Mouse (Mus musculus) yolk sac, embryonic 10.5 days (tissue): ENCODE data around the gene Uty.

Experiments used
- DNase-seq: peaks from one replicate; pipeline ENCODE4 v3.0.0-alpha.2; 2017; ENCODE audit warnings: low spot score

Uty gene

DNA sequence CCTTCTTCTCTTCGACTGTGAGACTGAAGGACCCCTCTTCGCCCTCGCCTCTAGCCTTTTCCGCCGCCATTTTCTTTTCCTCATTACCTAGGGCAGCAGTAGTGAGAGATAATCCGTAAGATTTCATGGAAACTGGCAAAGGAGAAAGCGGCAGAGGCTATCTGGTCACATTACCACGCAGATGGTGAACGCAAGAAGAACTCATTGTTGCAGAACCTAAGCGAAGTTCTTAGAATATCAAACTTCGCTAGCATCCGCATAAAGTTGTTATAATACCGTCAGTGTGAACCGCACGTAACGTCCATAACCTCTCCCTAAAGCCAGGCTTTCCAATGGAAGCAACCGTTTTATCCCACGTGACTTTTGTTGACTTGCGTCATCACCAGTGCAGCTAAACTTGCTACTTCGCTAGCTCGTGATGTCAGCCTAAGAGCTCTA, at the start of gene Uty:
Gene Uty (minus strand): TSS at position 334 of the 438 bp plus-strand sequence.
- DNase-seq, result peak; percentile 38

DNA sequence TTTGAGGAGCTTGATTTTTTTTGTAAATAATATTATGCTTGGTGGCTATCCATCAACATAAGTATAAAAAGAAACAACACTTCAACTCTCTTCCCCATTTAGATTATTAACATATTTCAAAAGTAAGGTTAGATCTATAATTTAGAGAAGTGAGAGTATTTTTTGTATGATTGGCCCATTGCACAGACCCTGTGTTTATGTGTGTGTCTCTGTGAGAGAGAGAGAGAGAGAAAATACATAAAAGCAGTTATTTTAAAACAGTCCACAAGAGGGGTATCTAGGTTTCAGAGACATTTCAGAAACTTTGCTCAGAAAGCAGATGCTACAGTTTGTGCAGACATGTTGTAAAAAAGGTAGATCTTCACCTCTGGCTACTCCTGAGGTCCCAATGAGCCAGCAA, 48.1 kb upstream of the Uty start:
- DNase-seq, result no peak

- peak; percentile 47 for DNase-seq
These were observed 40.7 kb upstream of the Uty start, which contains the start of gene Ddx3y for GRCm38 (mm10) chrY:1286171-1286795. Gene Ddx3y, minus strand, starts transcription at chrY:1286629.

- peak; percentile 9 for DNase-seq
These were observed 40.2 kb upstream of the Uty start for GRCm38 (mm10) chrY:1285735-1286134.

GRCm38 (mm10) chrY:1246117-1246516, 558 bp upstream of the Uty start:
- no peak for DNase-seq

- peak; percentile 1 for DNase-seq
These were observed 619 bp downstream of the Uty start for GRCm38 (mm10) chrY:1244940-1245339.

DNA sequence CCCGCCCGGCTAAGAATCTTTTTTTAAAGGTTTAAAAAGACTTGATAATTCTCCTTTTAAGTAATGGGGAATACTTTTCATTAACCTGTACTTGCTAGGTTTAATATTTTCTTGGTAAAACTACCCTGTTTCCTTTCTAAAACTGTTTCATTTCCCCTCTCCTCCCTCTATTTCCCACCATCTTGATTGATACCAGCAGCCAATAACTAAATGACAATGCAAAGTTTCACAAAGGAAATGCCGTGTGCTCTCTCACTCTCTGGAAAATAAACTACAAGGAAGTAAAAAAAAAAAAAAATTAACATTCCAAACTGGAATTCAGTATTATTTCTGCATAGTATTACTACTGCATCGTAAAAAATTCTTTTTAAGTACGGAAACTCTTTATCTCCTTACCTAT, 1.1 kb downstream of the Uty start:
- DNase-seq, result no peak

DNA sequence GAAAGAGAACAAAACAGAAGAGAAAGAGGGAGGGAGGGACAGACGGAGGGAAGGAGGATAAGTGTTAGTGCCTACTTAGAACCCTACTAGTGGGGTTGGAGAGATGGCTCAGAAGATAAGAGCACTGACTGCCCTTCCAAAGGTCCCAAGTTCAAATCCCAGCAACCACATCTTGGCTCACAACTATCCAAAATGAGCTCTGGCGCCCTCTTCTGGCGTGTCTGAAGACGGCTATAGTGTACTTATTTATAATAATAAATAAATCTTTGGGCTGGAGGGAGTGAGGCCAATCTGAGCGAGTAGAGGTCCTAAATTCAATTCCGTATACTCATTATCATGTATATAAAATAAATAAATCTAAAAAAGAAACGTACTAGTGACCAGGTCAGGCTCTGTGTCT, 25.6 kb downstream of the Uty start:
- DNase-seq, result no peak

GRCm38 (mm10) chrY:1178476-1178875, 67.1 kb downstream of the Uty start:
- DNase-seq, result no peak

DNA sequence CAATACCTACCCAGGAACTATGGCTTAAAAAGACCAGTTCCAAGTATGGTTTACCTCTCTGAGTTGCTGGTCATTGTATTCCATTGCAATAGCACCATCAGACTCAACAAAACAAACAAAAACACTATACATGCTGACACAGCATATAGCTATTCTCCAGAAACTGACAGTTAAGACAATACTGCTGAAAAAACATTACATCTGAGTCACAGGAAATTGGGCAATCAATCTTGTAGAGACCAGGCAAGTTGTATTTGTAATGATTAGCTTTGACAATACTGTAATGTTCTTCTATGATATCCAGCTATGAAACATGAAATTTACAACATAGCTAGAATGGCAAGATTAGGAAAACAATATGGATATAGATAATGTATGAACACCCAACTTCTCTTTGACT, 82.5 kb downstream of the Uty start:
- DNase-seq, result no peak

DNA sequence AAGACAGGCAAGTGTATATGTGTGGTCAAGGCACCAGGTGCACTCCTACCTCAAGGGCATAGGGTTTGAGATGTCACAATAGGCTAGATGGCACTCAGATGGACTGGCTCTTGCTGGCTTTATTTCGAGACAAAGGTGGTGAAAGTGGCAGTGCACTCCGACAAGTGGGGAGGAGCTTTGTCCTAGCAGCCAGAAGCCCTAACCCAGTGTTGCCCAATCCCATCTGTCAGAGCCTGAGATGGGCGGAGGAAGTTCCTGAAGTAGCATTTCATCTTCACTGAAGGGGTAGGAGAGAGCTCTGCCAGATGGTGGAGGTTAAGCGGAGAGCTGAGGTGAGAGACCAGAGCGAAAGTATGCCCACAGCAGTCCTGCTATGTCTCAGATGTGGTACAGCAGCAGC, 129.4 kb downstream of the Uty start:
- no peak for DNase-seq

- no peak for DNase-seq
These were observed 131.5 kb downstream of the Uty start for GRCm38 (mm10) chrY:1114016-1114415.
